Comparison of ENCODE assay signal across 22 mouse cellular contexts in genomic region chr12:86336887-86337286, GRCm38 (mm10). TPM values are rescaled to one million over a fixed set of nuclear protein-coding genes. Genes with fewer than 3 reads are reported as not detected.
A peak's percentile ranks its signal among the peaks of the same experiment; 100 is the strongest.
DNase-seq lines count a peak whose midpoint lies in the region; ATAC-seq lines count a peak whose summit lies in the region.
"Had no signal": no experiment of that assay in that cellular context is flagged by ENCODE, and none has a peak within 500 bp of the region (broad histone marks: within the 10 kb centered on the region; RNA-seq: fewer than 3 reads in every experiment).

No protein-coding gene starts in this region.

- 0 out of 2 replicates have a peak, but pooled peaks cover 2% of the 10 kb centered on the region for H3K4me1 ChIP-seq in forebrain, embryonic 14.5 days (ENCODE audit: control insufficient read depth, insufficient read depth, low read length)
- H3K4me1 ChIP-seq in forebrain, embryonic 11.5 days (replicated peaks; ENCODE audit: control insufficient read depth, insufficient read depth, low read length) = 0 out of 2 replicates have a peak, but pooled peaks cover 6% of the 10 kb centered on the region
- peaks cover 28% of the 10 kb centered on the region for H3K4me1 ChIP-seq in heart, embryonic 13.5 days
- H3K4me1 ChIP-seq in midbrain, embryonic 14.5 days (ENCODE audit: control insufficient read depth, insufficient read depth, low read length) = no peaks in the 10 kb centered on the region
- no peaks in the 10 kb centered on the region for H3K4me1 ChIP-seq in midbrain, embryonic 15.5 days
- H3K4me1 ChIP-seq in embryonic facial prominence, embryonic 10.5 days = peaks cover 10% of the 10 kb centered on the region
- H3K4me1 ChIP-seq: embryonic facial prominence, embryonic 12.5 days; hindbrain, embryonic 10.5 days had no signal

- WGBS in forebrain, embryonic 14.5 days = 12% methylated on average over 7 of the region's 7 CpGs
- 37% methylated on average over 7 of the region's 7 CpGs for WGBS in forebrain, embryonic 11.5 days
- WGBS in heart, embryonic 13.5 days = 50% methylated on average over 7 of the region's 7 CpGs
- 60% methylated on average over 7 of the region's 7 CpGs for WGBS in midbrain, embryonic 14.5 days
- 52% methylated on average over 7 of the region's 7 CpGs for WGBS in midbrain, embryonic 15.5 days
- 53% methylated on average over 7 of the region's 7 CpGs for WGBS in embryonic facial prominence, embryonic 10.5 days

- H3K27me3 ChIP-seq in forebrain, embryonic 14.5 days (replicated peaks; ENCODE audit: control insufficient read depth, insufficient read depth, low read length) = no peaks in the 10 kb centered on the region
- no peaks in the 10 kb centered on the region for H3K27me3 ChIP-seq in forebrain, embryonic 11.5 days (ENCODE audit: control insufficient read depth, insufficient read depth, low read length)
- no peaks in the 10 kb centered on the region for H3K27me3 ChIP-seq in heart, embryonic 13.5 days (replicated peaks)
- no peaks in the 10 kb centered on the region for H3K27me3 ChIP-seq in midbrain, embryonic 14.5 days (ENCODE audit: control insufficient read depth, insufficient read depth, low read length)
- 0 out of 2 replicates have a peak, but pooled peaks cover 3% of the 10 kb centered on the region for H3K27me3 ChIP-seq in midbrain, embryonic 15.5 days (replicated peaks)
- no peaks in the 10 kb centered on the region for H3K27me3 ChIP-seq in embryonic facial prominence, embryonic 10.5 days (replicated peaks; ENCODE audit: low read depth, poor library complexity, severe bottlenecking)
- H3K27me3 ChIP-seq: embryonic facial prominence, embryonic 12.5 days; intestine, embryonic 15.5 days had no signal

- DNase-seq in forebrain, embryonic 14.5 days (ENCODE audit: low spot score) = peak; percentile 72
- DNase-seq in forebrain, embryonic 11.5 days (ENCODE audit: low spot score) = no peak
- no peak for DNase-seq in heart, postnatal 14 days
- no peak for DNase-seq in midbrain, embryonic 14.5 days
- no peak for DNase-seq in embryonic facial prominence, embryonic 10.5 days (ENCODE audit: low spot score)
- DNase-seq: adrenal gland, adult 8-10 months; adrenal gland, postnatal 36 days; cerebellum, adult 11 months; cerebellum, adult 8-10 months; cerebellum, postnatal 14 days; embryo, embryonic 11 days; gastrocnemius, postnatal 36 days; heart, adult 18-20 months; heart, postnatal 10 days; kidney, adult 18-20 months had no signal

- H3K27ac ChIP-seq in forebrain, embryonic 14.5 days (ENCODE audit: low read depth, low read length) = no peak overlapping the region
- H3K27ac ChIP-seq in forebrain, embryonic 11.5 days (ENCODE audit: low read depth, low read length) = no peak overlapping the region
- peak overlapping the region; percentile 32; the same call in 1 of the 2 replicates for H3K27ac ChIP-seq in heart, embryonic 13.5 days (replicated peaks)
- peak overlapping the region; percentile 32; the same call in 1 of the 2 replicates for H3K27ac ChIP-seq in midbrain, embryonic 14.5 days (replicated peaks; ENCODE audit: low read depth, low read length)
- H3K27ac ChIP-seq in midbrain, embryonic 15.5 days = no peak overlapping the region
- peak overlapping the region; percentile 35 for H3K27ac ChIP-seq in embryonic facial prominence, embryonic 10.5 days (replicated peaks)
- H3K27ac ChIP-seq: embryonic facial prominence, embryonic 12.5 days; hindbrain, embryonic 10.5 days; intestine, embryonic 15.5 days had no signal

- intact Hi-C loops in heart, postnatal 14 days (cut with DNase I) = no loop called here

- H3K4me2 ChIP-seq in forebrain, embryonic 14.5 days (ENCODE audit: low read length) = no peak overlapping the region
- H3K4me2 ChIP-seq in forebrain, embryonic 11.5 days (ENCODE audit: low read depth, low read length, severe bottlenecking) = no peak overlapping the region
- H3K4me2 ChIP-seq in heart, embryonic 13.5 days = no peak overlapping the region
- H3K4me2 ChIP-seq in midbrain, embryonic 14.5 days (ENCODE audit: low read length) = no peak overlapping the region
- H3K4me2 ChIP-seq in midbrain, embryonic 15.5 days = no peak overlapping the region
- H3K4me2 ChIP-seq: embryonic facial prominence, embryonic 12.5 days; intestine, embryonic 15.5 days had no signal

- H3K9me3 ChIP-seq in forebrain, embryonic 14.5 days (replicated peaks; ENCODE audit: control insufficient read depth, low read length) = no peaks in the 10 kb centered on the region
- no peaks in the 10 kb centered on the region; the same call in 1 of the 2 replicates for H3K9me3 ChIP-seq in forebrain, embryonic 11.5 days (ENCODE audit: control insufficient read depth, low read length)
- H3K9me3 ChIP-seq in heart, embryonic 13.5 days = peaks cover 4% of the 10 kb centered on the region; the same call in 1 of the 2 replicates
- no peaks in the 10 kb centered on the region for H3K9me3 ChIP-seq in midbrain, embryonic 14.5 days (ENCODE audit: control insufficient read depth, low read length)
- H3K9me3 ChIP-seq in midbrain, embryonic 15.5 days = no peaks in the 10 kb centered on the region
- no peaks in the 10 kb centered on the region for H3K9me3 ChIP-seq in embryonic facial prominence, embryonic 10.5 days
- H3K9me3 ChIP-seq: embryonic facial prominence, embryonic 12.5 days; hindbrain, embryonic 10.5 days; intestine, embryonic 15.5 days had no signal

- no peak overlapping the region for H3K4me3 ChIP-seq in forebrain, embryonic 14.5 days (ENCODE audit: low read depth, low read length)
- no peak overlapping the region for H3K4me3 ChIP-seq in forebrain, embryonic 11.5 days (ENCODE audit: low read depth, low read length)
- H3K4me3 ChIP-seq in heart, embryonic 13.5 days = no peak overlapping the region
- H3K4me3 ChIP-seq in midbrain, embryonic 14.5 days (replicated peaks; ENCODE audit: low read depth, low read length) = no peak overlapping the region
- H3K4me3 ChIP-seq in midbrain, embryonic 15.5 days = no peak overlapping the region
- no peak overlapping the region for H3K4me3 ChIP-seq in embryonic facial prominence, embryonic 10.5 days
- H3K4me3 ChIP-seq: embryonic facial prominence, embryonic 12.5 days; hindbrain, embryonic 10.5 days; intestine, embryonic 15.5 days had no signal

- H3K9ac ChIP-seq in forebrain, embryonic 14.5 days (ENCODE audit: low read length) = no peak overlapping the region
- no peak overlapping the region for H3K9ac ChIP-seq in forebrain, embryonic 11.5 days (ENCODE audit: low read length)
- no peak overlapping the region; the same call in 1 of the 2 replicates for H3K9ac ChIP-seq in heart, embryonic 13.5 days
- H3K9ac ChIP-seq in midbrain, embryonic 14.5 days (replicated peaks; ENCODE audit: low read length) = no peak overlapping the region
- H3K9ac ChIP-seq in midbrain, embryonic 15.5 days = no peak overlapping the region
- H3K9ac ChIP-seq: embryonic facial prominence, embryonic 12.5 days; intestine, embryonic 15.5 days had no signal

- no peaks in the 10 kb centered on the region for H3K36me3 ChIP-seq in forebrain, embryonic 14.5 days (ENCODE audit: control insufficient read depth, insufficient read depth, low read length)
- no peaks in the 10 kb centered on the region for H3K36me3 ChIP-seq in forebrain, embryonic 11.5 days (ENCODE audit: control insufficient read depth, insufficient read depth, low read length)
- no peaks in the 10 kb centered on the region for H3K36me3 ChIP-seq in heart, embryonic 13.5 days
- H3K36me3 ChIP-seq in midbrain, embryonic 14.5 days (ENCODE audit: control insufficient read depth, insufficient read depth, low read length) = no peaks in the 10 kb centered on the region
- H3K36me3 ChIP-seq in midbrain, embryonic 15.5 days (replicated peaks) = no peaks in the 10 kb centered on the region
- H3K36me3 ChIP-seq in embryonic facial prominence, embryonic 10.5 days (replicated peaks) = no peaks in the 10 kb centered on the region
- H3K36me3 ChIP-seq: embryonic facial prominence, embryonic 12.5 days; hindbrain, embryonic 10.5 days; intestine, embryonic 15.5 days had no signal

- ATAC-seq in forebrain, embryonic 14.5 days = peak; percentile 29; the same call in 1 of the 2 replicates
- ATAC-seq in forebrain, embryonic 11.5 days (replicated peaks; ENCODE audit: low FRiP score) = no peak
- no peak for ATAC-seq in heart, embryonic 13.5 days (ENCODE audit: extremely low read depth, insufficient number of reproducible peaks, low FRiP score, low TSS enrichment)
- no peak for ATAC-seq in midbrain, embryonic 14.5 days (ENCODE audit: low FRiP score, low TSS enrichment)
- ATAC-seq in midbrain, embryonic 15.5 days (replicated peaks) = no peak
- no peak for ATAC-seq in granulocyte monocyte progenitor cell, adult 5-6 weeks (replicated peaks; ENCODE audit: poor library complexity, severe bottlenecking)
- ATAC-seq: intestine, embryonic 15.5 days had no signal

RNA-seq across cellular contexts. Expression of gene Esrrb, which starts 24.0 kb away (rescaled TPM):
- 0.32 and 0.43 TPM in 2 replicates for polyA plus RNA-seq in forebrain, embryonic 14.5 days (2014; fragmentation: Nextera tagmentation; extraction: Ambion mirVana)
- 0.13 TPM in 1 of 2 replicates, not detected in the other for polyA plus RNA-seq in forebrain, embryonic 11.5 days (2014; fragmentation: Nextera tagmentation; extraction: Ambion mirVana)
- 3.0 TPM in 2 replicates for polyA plus RNA-seq in heart, embryonic 13.5 days (2015; fragmentation: Nextera tagmentation; extraction: Ambion mirVana)
- total RNA-seq in heart, postnatal 14 days (2021) = 10 to 100 TPM; 10.3 to 15.5 TPM
- polyA plus RNA-seq in midbrain, embryonic 14.5 days (2014; fragmentation: Nextera tagmentation; extraction: Ambion mirVana) = 7.3 and 9.8 TPM in 2 replicates
- 4.6 and 5.5 TPM in 2 replicates for polyA plus RNA-seq in midbrain, embryonic 15.5 days (2015; fragmentation: Nextera tagmentation; extraction: Ambion mirVana)
- polyA plus RNA-seq in embryonic facial prominence, embryonic 10.5 days (2016; fragmentation: Nextera tagmentation; extraction: Ambion mirVana) = 0.13 and 0.20 TPM in 2 replicates
- not detected in 2 replicates for total RNA-seq in granulocyte monocyte progenitor cell, adult 5-6 weeks (2014; fragmentation: Nextera tagmentation)
- not detected in 2 replicates for total RNA-seq in granulocyte monocyte progenitor cell, adult 5-6 weeks (2017)
- total RNA-seq: common myeloid progenitor, adult 5-6 weeks had no signal

Comparison
In these comparisons a context has a peak if more than half of its experiments do, and no peak if none do; other contexts are left out.
1. H3K27ac ChIP-seq: peak in heart, embryonic 13.5 days (single experiment), midbrain, embryonic 14.5 days (single experiment) and embryonic facial prominence, embryonic 10.5 days (single experiment); none in forebrain, embryonic 14.5 days (single experiment), forebrain, embryonic 11.5 days (single experiment) and midbrain, embryonic 15.5 days (single experiment).